Mouse (Mus musculus) lung, embryonic 16.5 days (tissue): ENCODE results near the gene Polr3c. TPM values are rescaled to one million over a fixed set of nuclear protein-coding genes. Genes with fewer than 3 reads are reported as not detected.
A peak's percentile ranks its signal among the peaks of the same experiment; 100 is the strongest.

Experiments used
- ATAC-seq: fragments of 200-750 bp; cut with Nextera tagmentation; 2 replicates; pipeline ENCODE4 v1.8.0; 2017; ENCODE audit warnings: low read depth, mild to moderate bottlenecking, moderate library complexity
- H3K27ac ChIP-seq: fragments of 300-500 bp; sonication (generic); 2 replicates; pipeline ENCODE4 v1.5.1; 2014; ENCODE audit warnings: mild to moderate bottlenecking, control low read depth, low read length
- H3K27me3 ChIP-seq: fragments of 300-500 bp; sonication (generic); 2 replicates; pipeline ENCODE4 v1.6.1; 2014; ENCODE audit warnings: low read depth, low read length, mixed read lengths; ENCODE audit not compliant: control insufficient read depth, insufficient read depth
- H3K36me3 ChIP-seq: fragments of 300-500 bp; sonication (generic); 2 replicates; pipeline ENCODE4 v1.6.1; 2014; ENCODE audit warnings: low read length; ENCODE audit not compliant: control insufficient read depth, insufficient read depth
- H3K4me1 ChIP-seq: fragments of 300-500 bp; sonication (generic); replicated peaks from 2 replicates; pipeline ENCODE4 v1.6.1; 2014; ENCODE audit warnings: low read length, mixed read lengths; ENCODE audit not compliant: control insufficient read depth, insufficient read depth
- H3K4me2 ChIP-seq: fragments of 300-500 bp; sonication (generic); 2 replicates; pipeline ENCODE4 v1.6.1; 2014; ENCODE audit warnings: low read depth, low read length, control low read depth
- H3K4me3 ChIP-seq: fragments of 300-500 bp; sonication (generic); 2 replicates; pipeline ENCODE4 v1.5.1; 2014; ENCODE audit warnings: mild to moderate bottlenecking, low read length, control low read depth
- H3K9ac ChIP-seq: fragments of 300-500 bp; sonication (generic); 2 replicates; pipeline ENCODE4 v1.6.1; 2014; ENCODE audit warnings: low read length, control low read depth
- H3K9me3 ChIP-seq: fragments of 300-500 bp; sonication (generic); 2 replicates; pipeline ENCODE4 v1.6.1; 2016; ENCODE audit warnings: low read length; ENCODE audit not compliant: control insufficient read depth
- WGBS: fragments of 180-500 bp; shearing (Covaris S2); extraction: QIAGEN DNeasy Blood & Tissue Kit; methylation state at CpG from one replicate; pipeline ENCODE4 v1.1.7; 2014; 5-methylcytosine and 5-hydroxymethylcytosine counted together
- polyA plus RNA-seq: library from polyadenylated mRNA; unstranded; fragments of >200 nt; fragmentation: Nextera tagmentation; extraction: Ambion mirVana; gene quantifications from 2 replicates; pipeline ENCODE4 v1.2.1, GENCODE M21; 2015

Polr3c gene
- polyA plus RNA-seq, 1 experiment from 2014 or later = 35.7 TPM

GRCm38 (mm10) chr3:96684822-96685156, 42.6 kb downstream of the Polr3c start:
- Histone ChIP-seq H3K27me3 (peaks cover 10% of the 10 kb centered on the region), H3K9me3 (no peaks in the 10 kb centered on the region), H3K27ac (no peak overlapping the region), H3K9ac (peak overlapping the region; percentile 23), H3K4me3 (peak overlapping the region; percentile 29), H3K36me3 (no peaks in the 10 kb centered on the region), H3K4me1 (0 out of 2 replicates have a peak, but pooled peaks cover 3% of the 10 kb centered on the region), H3K4me2 (peak overlapping the region; percentile 49)
- WGBS = 19% methylated on average over 27 of the region's 28 CpGs
- no peak for ATAC-seq

DNA sequence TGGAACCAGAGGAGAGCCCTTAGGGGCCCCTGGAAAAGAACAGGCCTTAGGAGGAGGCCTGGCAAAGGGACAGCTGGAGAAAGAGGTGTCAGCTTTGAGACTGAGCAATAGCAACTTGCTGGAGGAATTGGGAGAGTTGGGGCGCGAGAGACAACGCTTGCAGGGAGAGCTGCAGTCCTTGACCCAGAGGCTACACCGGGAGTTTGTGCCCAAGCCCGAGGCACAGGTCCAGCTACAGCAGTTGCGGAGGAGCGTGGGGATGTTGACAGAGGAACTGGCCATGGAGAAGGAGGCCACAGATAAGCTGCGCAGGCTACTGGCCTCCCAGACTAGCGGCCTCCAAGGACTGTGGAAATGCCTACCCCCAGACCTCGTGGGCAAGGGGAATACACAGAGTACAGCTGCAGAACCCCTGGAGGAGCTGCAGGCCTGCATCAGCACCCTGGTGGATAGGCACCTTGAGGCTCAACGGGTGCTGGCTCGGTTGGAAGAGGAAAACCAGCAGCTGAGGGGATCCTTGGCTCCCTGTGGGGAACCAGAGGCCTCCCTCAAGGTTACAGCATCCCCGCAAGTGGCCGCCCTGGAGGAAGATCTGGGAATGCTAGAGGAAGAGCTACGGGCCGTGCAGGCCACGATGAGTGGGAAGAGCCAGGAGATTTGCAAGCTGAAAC, 43.1 kb downstream of the Polr3c start:
- H3K4me1 ChIP-seq = 0 out of 2 replicates have a peak, but pooled peaks cover 3% of the 10 kb centered on the region
- no peak overlapping the region for H3K27ac ChIP-seq
- WGBS = 43% methylated on average over 17 of the region's 17 CpGs
- H3K4me2 ChIP-seq = peak overlapping the region; percentile 49
- no peaks in the 10 kb centered on the region for H3K9me3 ChIP-seq
- ATAC-seq = no peak
- H3K27me3 ChIP-seq = peaks cover 10% of the 10 kb centered on the region
- H3K4me3 ChIP-seq = peak overlapping the region; percentile 29
- H3K9ac ChIP-seq = peak overlapping the region; percentile 23
- no peaks in the 10 kb centered on the region for H3K36me3 ChIP-seq

- H3K4me3 ChIP-seq = no peak overlapping the region
- no peaks in the 10 kb centered on the region for H3K36me3 ChIP-seq
- WGBS = 87% methylated on average over 3 of the region's 3 CpGs
- H3K27me3 ChIP-seq = peaks cover 10% of the 10 kb centered on the region
- no peak overlapping the region for H3K9ac ChIP-seq
- H3K4me2 ChIP-seq = no peak overlapping the region
- H3K4me1 ChIP-seq = 0 out of 2 replicates have a peak, but pooled peaks cover 3% of the 10 kb centered on the region
- H3K27ac ChIP-seq = no peak overlapping the region
- no peak for ATAC-seq
- no peaks in the 10 kb centered on the region for H3K9me3 ChIP-seq
Observed at GRCm38 (mm10) chr3:96683496-96683895, 43.9 kb downstream of the Polr3c start.

DNA sequence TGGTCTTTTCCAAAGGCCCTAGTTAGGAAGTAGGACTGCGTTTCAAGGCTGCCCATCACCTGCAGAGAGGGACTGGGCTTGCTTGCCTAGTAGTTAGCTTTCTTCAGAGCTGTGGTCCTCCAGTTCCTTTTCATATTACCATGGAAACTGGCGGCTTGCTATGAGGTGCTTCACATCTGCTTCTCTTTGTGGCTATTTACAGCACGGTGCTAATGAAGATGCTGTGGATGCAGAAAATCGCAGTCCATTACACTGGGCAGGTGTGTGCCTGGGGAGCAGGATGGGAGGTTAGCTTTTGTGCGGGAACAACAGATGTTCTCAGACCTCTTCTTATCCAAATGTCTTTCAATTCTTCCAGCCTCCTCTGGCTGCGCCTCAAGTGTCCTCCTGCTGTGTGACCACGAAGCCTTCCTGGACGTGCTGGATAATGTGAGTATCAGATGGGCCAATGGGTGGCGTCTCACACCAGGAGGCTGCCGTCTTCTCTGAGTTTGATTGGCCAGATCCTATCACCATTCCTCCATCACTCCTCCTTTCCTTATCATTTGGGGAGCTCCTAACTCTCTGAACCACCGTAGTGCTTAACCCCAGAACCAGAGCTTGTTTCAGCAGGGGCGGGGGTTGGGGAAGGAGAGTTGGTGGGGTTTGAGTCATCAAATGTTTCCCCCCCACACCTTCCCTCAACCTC, 47.0 kb downstream of the Polr3c start:
- Histone ChIP-seq H3K9ac (no peak overlapping the region), H3K4me3 (no peak overlapping the region), H3K27ac (no peak overlapping the region), H3K9me3 (no peaks in the 10 kb centered on the region), H3K4me1 (0 out of 2 replicates have a peak, but pooled peaks cover 3% of the 10 kb centered on the region), H3K4me2 (no peak overlapping the region), H3K27me3 (peaks cover 10% of the 10 kb centered on the region), H3K36me3 (no peaks in the 10 kb centered on the region)
- no peak for ATAC-seq
- 28% methylated on average over 12 of the region's 12 CpGs for WGBS

DNA sequence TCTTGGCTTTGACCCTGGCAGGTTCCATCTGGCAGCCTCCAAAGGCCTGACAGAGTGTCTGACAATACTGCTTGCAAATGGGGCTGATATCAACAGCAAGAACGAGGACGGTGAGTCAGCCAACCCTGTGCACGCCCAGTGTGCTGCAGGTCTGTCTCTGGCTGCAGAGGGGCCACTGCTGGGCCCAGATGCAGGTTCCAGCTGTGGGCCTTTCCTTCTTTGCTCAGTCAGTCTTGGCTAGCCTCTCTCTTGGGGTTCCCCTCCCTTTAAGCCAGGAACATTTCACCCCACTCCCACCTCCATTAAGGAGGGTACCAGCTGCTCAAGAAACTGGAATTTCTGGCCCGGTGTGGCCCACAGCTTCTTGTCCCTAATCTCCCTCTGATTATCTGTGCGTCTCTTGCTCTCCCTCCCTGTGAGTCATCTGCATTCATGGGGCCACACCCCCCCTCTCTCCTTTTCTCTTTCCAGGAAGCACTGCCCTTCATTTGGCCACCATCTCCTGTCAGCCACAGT, 48.2 kb downstream of the Polr3c start:
- no peak overlapping the region for H3K27ac ChIP-seq
- no peak overlapping the region for H3K4me2 ChIP-seq
- H3K9me3 ChIP-seq = no peaks in the 10 kb centered on the region
- ATAC-seq = peak; percentile 17; the same call in 1 of the 2 replicates
- H3K36me3 ChIP-seq = no peaks in the 10 kb centered on the region
- WGBS = 23% methylated on average over 5 of the region's 5 CpGs
- H3K4me1 ChIP-seq = no peaks in the 10 kb centered on the region
- H3K9ac ChIP-seq = no peak overlapping the region
- H3K4me3 ChIP-seq = no peak overlapping the region
- H3K27me3 ChIP-seq = peaks cover 6% of the 10 kb centered on the region

GRCm38 (mm10) chr3:96678456-96678855, 49.0 kb downstream of the Polr3c start:
- H3K9ac ChIP-seq = no peak overlapping the region
- ATAC-seq = no peak
- no peaks in the 10 kb centered on the region; the same call in 1 of the 2 replicates for H3K27me3 ChIP-seq
- H3K36me3 ChIP-seq = no peaks in the 10 kb centered on the region
- 65% methylated on average over 7 of the region's 7 CpGs for WGBS
- no peak overlapping the region for H3K27ac ChIP-seq
- no peaks in the 10 kb centered on the region for H3K4me1 ChIP-seq
- H3K4me2 ChIP-seq = no peak overlapping the region
- no peaks in the 10 kb centered on the region for H3K9me3 ChIP-seq
- H3K4me3 ChIP-seq = no peak overlapping the region

GRCm38 (mm10) chr3:96675690-96676089, 51.7 kb downstream of the Polr3c start:
- H3K9me3 ChIP-seq = no peaks in the 10 kb centered on the region
- H3K9ac ChIP-seq = no peak overlapping the region
- WGBS = 65% methylated on average over 3 of the region's 3 CpGs
- no peaks in the 10 kb centered on the region for H3K4me1 ChIP-seq
- no peak overlapping the region for H3K27ac ChIP-seq
- H3K27me3 ChIP-seq = no peaks in the 10 kb centered on the region
- no peak overlapping the region for H3K4me3 ChIP-seq
- no peak overlapping the region for H3K4me2 ChIP-seq
- no peak for ATAC-seq
- H3K36me3 ChIP-seq = no peaks in the 10 kb centered on the region

DNA sequence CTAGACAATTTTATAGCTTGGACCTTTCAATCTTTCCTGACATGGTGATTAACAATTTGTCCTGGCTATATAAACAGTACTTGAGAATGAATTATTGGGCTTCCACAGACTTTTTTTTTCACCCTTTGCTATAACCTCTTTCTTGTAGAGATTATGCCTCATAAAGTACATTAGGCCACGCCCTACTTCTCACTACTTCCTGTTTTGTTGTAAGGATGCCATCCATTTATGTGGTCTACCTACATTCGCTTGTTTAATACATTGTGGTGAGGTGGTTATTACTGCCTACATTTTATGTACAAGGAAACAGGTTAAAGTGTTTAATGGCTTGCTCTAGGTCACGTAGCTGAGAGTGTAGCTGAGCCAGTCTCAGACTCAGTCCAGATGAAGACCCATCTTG, 52.3 kb downstream of the Polr3c start:
- Histone ChIP-seq H3K9ac (no peak overlapping the region), H3K27ac (no peak overlapping the region), H3K27me3 (no peaks in the 10 kb centered on the region), H3K36me3 (no peaks in the 10 kb centered on the region), H3K4me1 (0 out of 2 replicates have a peak, but pooled peaks cover 5% of the 10 kb centered on the region), H3K4me3 (no peak overlapping the region), H3K4me2 (no peak overlapping the region), H3K9me3 (no peaks in the 10 kb centered on the region)
- 82% methylated on average over 3 of the region's 3 CpGs for WGBS
- ATAC-seq = no peak

DNA sequence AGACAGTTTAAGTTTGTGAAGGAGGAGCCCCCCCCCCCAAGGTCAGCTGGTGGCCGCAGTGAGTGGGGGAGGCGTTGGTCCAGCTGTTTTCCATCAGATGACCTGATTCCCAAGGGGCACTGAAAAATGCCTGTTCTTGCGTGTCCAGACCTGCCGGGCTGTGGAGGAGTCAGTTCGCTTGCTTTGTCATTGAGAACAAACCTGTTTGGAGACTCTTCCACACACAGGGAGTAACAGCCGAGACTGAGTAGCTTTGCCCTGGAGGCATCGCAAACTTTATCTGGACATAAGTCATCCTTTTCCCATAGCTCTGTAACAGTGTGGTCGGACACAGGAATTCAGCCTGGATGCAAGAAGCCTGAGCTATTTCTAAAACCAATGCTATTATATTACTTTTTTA, 53.0 kb downstream of the Polr3c start:
- H3K4me2 ChIP-seq = no peak overlapping the region
- no peak for ATAC-seq
- WGBS = 41% methylated on average over 8 of the region's 8 CpGs

More for the DNA sequence above, 53.0 kb downstream of the Polr3c start:
- Histone ChIP-seq H3K4me1 (0 out of 2 replicates have a peak, but pooled peaks cover 5% of the 10 kb centered on the region), H3K36me3 (no peaks in the 10 kb centered on the region), H3K9ac (no peak overlapping the region), H3K27me3 (no peaks in the 10 kb centered on the region), H3K27ac (no peak overlapping the region), H3K4me3 (no peak overlapping the region), H3K9me3 (no peaks in the 10 kb centered on the region)
